Mouse (Mus musculus) bone marrow macrophage, adult 2 months (primary cell): ENCODE results near the gene Rif1. TPM values are rescaled to one million over a fixed set of nuclear protein-coding genes. Genes with fewer than 3 reads are reported as not detected.

Source experiments
- H3K27ac ChIP-seq: 2 replicates; pipeline ENCODE4 v1.5.1; 2012; ENCODE audit warnings: low read depth, low read length; ENCODE audit not compliant: insufficient read depth
- H3K4me1 ChIP-seq: 2 replicates; pipeline ENCODE4 v1.6.1; 2012; ENCODE audit warnings: low read length; ENCODE audit not compliant: control insufficient read depth, insufficient read depth
- H3K4me3 ChIP-seq: 2 replicates; pipeline ENCODE4 v1.5.1; 2012; ENCODE audit warnings: mild to moderate bottlenecking, low read length, moderate library complexity; ENCODE audit not compliant: insufficient read depth
- CTCF ChIP-seq: IDR thresholded peaks from 2 replicates; pipeline ENCODE4 v1.5.1; 2012; ENCODE audit warnings: low read depth, mild to moderate bottlenecking, low read length, moderate library complexity
- POLR2A ChIP-seq: IDR thresholded peaks from 2 replicates; pipeline ENCODE4 v1.6.1; 2012; ENCODE audit warnings: mild to moderate bottlenecking, low read depth, low read length, borderline replicate concordance
- polyA plus RNA-seq: library from polyadenylated mRNA; stranded (reverse); fragments of >200 nt; gene quantifications from 2 replicates; pipeline ENCODE4 v1.2.4, GENCODE M21; 2012; ENCODE audit not compliant: missing spikeins, insufficient read depth, insufficient read length

The Rif1 gene
- polyA plus RNA-seq, 1 experiment = 9.0 TPM

- Histone ChIP-seq H3K27ac (no peak overlapping the region), H3K4me3 (no peak overlapping the region)
- TF ChIP-seq CTCF = no peak
- TF ChIP-seq POLR2A = no peak
Measured at GRCm38 (mm10) chr2:52039083-52039801, 33.4 kb upstream of the Rif1 start.

DNA sequence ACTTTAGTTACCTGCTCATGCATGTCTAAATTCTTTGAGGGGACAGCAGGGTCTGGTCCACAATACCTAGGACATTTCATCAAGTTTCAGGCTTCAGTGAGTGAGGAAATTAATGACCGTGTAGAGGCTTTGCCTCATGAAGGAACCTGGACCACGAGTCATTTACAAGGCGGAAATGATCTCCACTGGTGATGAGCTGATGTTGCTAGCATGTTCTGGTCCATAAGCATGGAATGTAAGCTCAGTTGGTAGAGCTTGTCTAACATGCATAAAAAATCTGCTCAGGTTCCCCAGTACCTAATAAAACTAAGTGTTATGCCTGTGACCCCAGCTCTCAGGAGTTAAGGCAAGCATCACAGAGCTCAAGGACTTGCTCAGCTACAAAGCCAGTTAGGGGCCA lies 30.5 kb upstream of the Rif1 start:
- TF ChIP-seq CTCF (no peak), POLR2A (no peak)
- peaks cover 2% of the 10 kb centered on the region; the same call in 1 of the 2 replicates for H3K4me1 ChIP-seq
- no peak overlapping the region for H3K27ac ChIP-seq
- no peak overlapping the region for H3K4me3 ChIP-seq

More at GRCm38 (mm10) chr2:52039083-52039801, 33.4 kb upstream of the Rif1 start:
- peaks cover 2% of the 10 kb centered on the region; the same call in 1 of the 2 replicates for H3K4me1 ChIP-seq

GRCm38 (mm10) chr2:52042714-52043113 lies 29.9 kb upstream of the Rif1 start:
- peaks cover 2% of the 10 kb centered on the region; the same call in 1 of the 2 replicates for H3K4me1 ChIP-seq
- H3K4me3 ChIP-seq = no peak overlapping the region
- H3K27ac ChIP-seq = no peak overlapping the region
- no peak for TF ChIP-seq POLR2A
- no peak for TF ChIP-seq CTCF

GRCm38 (mm10) chr2:52043485-52043884 lies 29.1 kb upstream of the Rif1 start:
- Histone ChIP-seq H3K4me3 (no peak overlapping the region), H3K27ac (no peak overlapping the region), H3K4me1 (peaks cover 2% of the 10 kb centered on the region; the same call in 1 of the 2 replicates)
- TF ChIP-seq POLR2A (no peak), CTCF (no peak)

DNA sequence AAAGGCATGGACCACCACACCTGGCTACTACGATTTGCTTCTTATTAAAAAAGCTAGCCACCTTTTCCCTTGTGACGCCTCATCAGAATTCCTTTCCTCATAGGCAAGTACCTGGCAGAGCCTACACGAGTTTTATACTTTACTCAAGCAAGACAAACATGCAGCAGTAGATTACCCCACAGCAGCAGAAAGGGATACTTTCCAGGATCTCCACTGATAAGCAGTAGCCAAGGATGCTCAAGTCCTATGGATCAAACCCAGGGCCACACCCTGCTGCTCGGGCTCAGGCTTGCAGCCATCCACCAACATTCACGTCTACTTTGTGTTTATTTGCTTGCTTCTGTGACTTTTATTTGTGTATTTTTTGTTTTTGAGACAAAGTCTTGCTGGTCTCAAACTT lies 26.6 kb upstream of the Rif1 start:
- no peaks in the 10 kb centered on the region for H3K4me1 ChIP-seq
- no peak overlapping the region for H3K4me3 ChIP-seq
- no peak for TF ChIP-seq CTCF
- TF ChIP-seq POLR2A = no peak
- H3K27ac ChIP-seq = no peak overlapping the region

- no peak overlapping the region for H3K4me3 ChIP-seq
- no peaks in the 10 kb centered on the region for H3K4me1 ChIP-seq
- TF ChIP-seq CTCF (no peak), POLR2A (no peak)
- no peak overlapping the region for H3K27ac ChIP-seq
Measured at GRCm38 (mm10) chr2:52050823-52051222, 21.8 kb upstream of the Rif1 start.

DNA sequence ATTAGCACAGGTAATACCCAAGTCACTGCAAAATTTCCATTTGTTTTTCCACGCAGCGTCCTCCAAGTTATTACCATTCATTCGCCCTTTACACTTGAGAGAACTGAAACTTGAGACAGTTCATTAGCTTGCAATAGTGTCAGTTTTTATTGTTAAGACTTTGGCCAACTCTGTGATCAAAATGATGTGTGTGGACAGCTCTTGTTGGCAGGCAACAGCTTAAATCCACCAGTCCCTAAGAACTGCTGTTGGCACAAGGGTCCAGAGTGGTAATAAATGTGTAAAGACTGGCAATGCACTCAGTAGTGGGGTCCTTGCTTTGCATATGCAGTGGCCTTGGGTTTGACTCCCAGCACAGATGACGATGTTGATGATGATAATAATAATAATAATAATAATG lies 20.3 kb upstream of the Rif1 start:
- TF ChIP-seq POLR2A (no peak), CTCF (no peak)
- H3K4me3 ChIP-seq = no peak overlapping the region
- H3K4me1 ChIP-seq = no peaks in the 10 kb centered on the region
- H3K27ac ChIP-seq = no peak overlapping the region

DNA sequence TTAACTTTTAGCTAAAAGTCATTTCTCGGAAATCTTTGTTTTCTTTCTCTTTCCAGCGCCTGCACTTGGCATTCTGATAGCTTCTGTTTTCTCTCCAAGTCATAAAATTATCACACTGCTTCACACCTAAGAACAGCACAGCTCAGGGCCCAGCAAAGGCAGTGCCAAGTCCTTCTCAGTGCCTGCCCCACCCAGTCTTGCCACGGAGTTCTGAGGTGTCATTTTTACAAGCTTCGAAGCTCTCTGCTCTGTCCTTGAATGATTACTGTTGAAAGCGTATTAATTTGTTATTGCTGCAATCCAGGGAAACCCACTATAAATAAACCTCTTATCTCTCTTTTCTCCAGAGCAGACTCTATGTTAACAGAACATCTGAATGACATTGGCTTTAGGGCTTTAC lies 19.1 kb upstream of the Rif1 start:
- TF ChIP-seq POLR2A (no peak), CTCF (no peak)
- no peaks in the 10 kb centered on the region for H3K4me1 ChIP-seq
- H3K4me3 ChIP-seq = no peak overlapping the region
- H3K27ac ChIP-seq = no peak overlapping the region

- TF ChIP-seq CTCF (no peak), POLR2A (no peak)
- H3K4me1 ChIP-seq = no peaks in the 10 kb centered on the region
- no peak overlapping the region for H3K4me3 ChIP-seq
- no peak overlapping the region for H3K27ac ChIP-seq
Measured at GRCm38 (mm10) chr2:52055616-52056015, 17.0 kb upstream of the Rif1 start.

DNA sequence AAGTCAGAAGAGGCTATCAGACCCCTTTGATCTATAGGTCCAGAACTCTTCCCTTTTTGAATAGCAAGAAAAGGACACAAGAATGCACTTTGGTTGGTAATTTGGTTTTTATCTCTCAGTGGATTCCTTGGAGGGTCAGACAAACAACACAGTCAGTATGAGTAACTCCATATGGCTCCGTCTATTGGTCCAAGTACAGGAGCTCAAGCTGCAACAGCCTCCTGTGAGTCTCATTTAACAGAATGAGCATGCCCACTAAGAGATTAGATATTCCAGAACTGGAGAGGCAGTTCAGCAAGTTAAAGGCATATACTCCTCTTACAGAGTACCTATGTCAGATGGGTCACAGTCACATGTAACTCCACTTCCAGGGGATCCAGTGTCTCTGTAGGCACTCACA lies 15.5 kb upstream of the Rif1 start:
- Histone ChIP-seq H3K27ac (no peak overlapping the region), H3K4me1 (no peaks in the 10 kb centered on the region), H3K4me3 (no peak overlapping the region)
- TF ChIP-seq CTCF = no peak

DNA sequence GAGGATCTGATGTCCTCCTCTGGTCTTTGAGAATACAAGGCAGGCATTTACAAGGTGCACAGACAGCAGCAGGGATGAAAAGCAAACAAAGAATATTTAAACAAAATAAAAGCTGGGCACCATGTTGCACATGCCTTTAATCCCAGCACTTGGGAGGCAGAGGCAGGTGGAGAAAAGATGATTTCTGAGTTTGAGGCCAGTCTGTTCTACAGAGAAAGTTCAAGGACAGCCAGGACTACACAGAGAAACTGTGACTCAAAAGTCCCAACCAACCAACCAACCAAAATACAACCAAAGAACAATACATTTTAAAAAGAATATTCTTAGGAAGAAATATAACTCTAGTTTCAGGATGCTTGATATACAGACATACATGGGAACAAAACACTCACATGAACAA lies 15.0 kb upstream of the Rif1 start:
- Histone ChIP-seq H3K27ac (no peak overlapping the region), H3K4me3 (no peak overlapping the region), H3K4me1 (no peaks in the 10 kb centered on the region)
- TF ChIP-seq CTCF = no peak
- TF ChIP-seq POLR2A = no peak
